Mouse (Mus musculus) embryonic facial prominence, embryonic 14.5 days (tissue): ENCODE measurements around the gene Mccc1. TPM values are rescaled to one million over a fixed set of nuclear protein-coding genes. Genes with fewer than 3 reads are reported as not detected.
A peak's percentile ranks its signal among the peaks of the same experiment; 100 is the strongest.

Experiments used
- ATAC-seq: fragments of 200-750 bp; cut with Nextera tagmentation; 2 replicates; pipeline ENCODE4 v1.8.0; 2017; ENCODE audit warnings: low read depth, moderate number of reproducible peaks, moderate TSS enrichment
- DNase-seq: peaks from one replicate; pipeline ENCODE4 v3.0.0-alpha.2; 2015; ENCODE audit warnings: low spot score
- H3K27ac ChIP-seq: fragments of 300-500 bp; sonication (generic); replicated peaks from 2 replicates; pipeline ENCODE4 v1.5.1; 2014; ENCODE audit warnings: low read depth, mild to moderate bottlenecking, low read length, moderate library complexity
- H3K27me3 ChIP-seq: fragments of 300-500 bp; sonication (generic); replicated peaks from 2 replicates; pipeline ENCODE4 v1.6.1; 2014; ENCODE audit warnings: low read length; ENCODE audit not compliant: control insufficient read depth, insufficient read depth
- H3K36me3 ChIP-seq: fragments of 300-500 bp; sonication (generic); 2 replicates; pipeline ENCODE4 v1.6.1; 2014; ENCODE audit warnings: low read length, mixed read lengths; ENCODE audit not compliant: control insufficient read depth, insufficient read depth
- H3K4me1 ChIP-seq: fragments of 300-500 bp; sonication (generic); 2 replicates; pipeline ENCODE4 v1.6.1; 2014; ENCODE audit warnings: antibody characterized with exemption, low read length; ENCODE audit not compliant: control insufficient read depth, insufficient read depth
- H3K4me2 ChIP-seq: fragments of 300-500 bp; sonication (generic); 2 replicates; pipeline ENCODE4 v1.6.1; 2014; ENCODE audit warnings: low read depth, mild to moderate bottlenecking, low read length, moderate library complexity, mixed read lengths
- H3K4me3 ChIP-seq: fragments of 300-500 bp; sonication (generic); 2 replicates; pipeline ENCODE4 v1.5.1; 2014; ENCODE audit warnings: low read depth, mild to moderate bottlenecking, low read length
- H3K9ac ChIP-seq: fragments of 300-500 bp; sonication (generic); 2 replicates; pipeline ENCODE4 v1.6.1; 2014; ENCODE audit warnings: low read depth, mild to moderate bottlenecking, low read length, moderate library complexity, mixed read lengths
- H3K9me3 ChIP-seq: fragments of 300-500 bp; sonication (generic); 2 replicates; pipeline ENCODE4 v1.6.1; 2016; ENCODE audit warnings: low read length; ENCODE audit not compliant: control insufficient read depth
- WGBS: fragments of 180-500 bp; shearing (Covaris S2); extraction: QIAGEN DNeasy Blood & Tissue Kit; methylation state at CpG from one replicate; pipeline ENCODE4 v1.1.7; 2014; 5-methylcytosine and 5-hydroxymethylcytosine counted together
- polyA plus RNA-seq: library from polyadenylated mRNA; unstranded; fragments of >200 nt; fragmentation: Nextera tagmentation; extraction: Ambion mirVana; gene quantifications from 2 replicates; pipeline ENCODE4 v1.2.1, GENCODE M21; 2014

Mccc1 gene
- polyA plus RNA-seq, 1 experiment from 2014 or later: 25.0 TPM

- Histone ChIP-seq H3K27ac (peak overlapping the region; percentile 94), H3K9ac (peak overlapping the region; percentile 98), H3K36me3 (no peaks in the 10 kb centered on the region), H3K9me3 (no peaks in the 10 kb centered on the region), H3K4me2 (peak overlapping the region; percentile 86), H3K27me3 (no peaks in the 10 kb centered on the region), H3K4me3 (peak overlapping the region; percentile 91), H3K4me1 (peaks cover 11% of the 10 kb centered on the region; the same call in 1 of the 2 replicates)
- ATAC-seq: peak; percentile 95
- peak; percentile 88 for DNase-seq
- 0% methylated on average over 17 of the region's 73 CpGs for WGBS
These were observed 67.6 kb downstream of the Mccc1 start for GRCm38 (mm10) chr3:35932735-35933404.

- H3K4me2 ChIP-seq: peak overlapping the region; percentile 86
- H3K4me1 ChIP-seq: peaks cover 11% of the 10 kb centered on the region; the same call in 1 of the 2 replicates
- no peaks in the 10 kb centered on the region for H3K36me3 ChIP-seq
- H3K27me3 ChIP-seq: no peaks in the 10 kb centered on the region
- ATAC-seq: peak; percentile 83
- no peaks in the 10 kb centered on the region for H3K9me3 ChIP-seq
- DNase-seq: peak; percentile 65
- peak overlapping the region; percentile 94 for H3K27ac ChIP-seq
- peak overlapping the region; percentile 98 for H3K9ac ChIP-seq
- H3K4me3 ChIP-seq: peak overlapping the region; percentile 91
- WGBS: under 1% methylated on average over 32 of the region's 65 CpGs
These were observed 68.4 kb downstream of the Mccc1 start for GRCm38 (mm10) chr3:35931896-35932727.

DNA sequence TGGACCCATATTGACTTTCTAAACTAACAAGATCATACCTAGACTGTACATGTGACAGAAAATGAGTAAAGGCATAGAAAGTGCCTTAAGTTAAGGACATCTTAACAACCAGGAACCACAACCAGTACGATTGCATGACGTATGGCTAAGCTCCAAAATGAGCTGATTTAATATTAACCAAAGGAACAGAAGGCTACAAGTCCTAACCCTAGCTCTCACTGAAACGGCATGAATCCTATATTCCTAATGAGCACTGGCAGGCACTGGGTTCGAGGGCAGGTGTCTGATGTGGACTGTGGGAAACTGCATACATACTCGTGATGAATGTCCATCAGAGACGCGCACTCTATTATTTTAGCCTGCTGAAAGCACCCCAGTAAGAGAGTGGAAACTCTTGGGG, 69.1 kb downstream of the Mccc1 start:
- ATAC-seq: no peak
- peak overlapping the region; percentile 94; the same call in 1 of the 2 replicates for H3K27ac ChIP-seq
- peak overlapping the region; percentile 91 for H3K4me3 ChIP-seq
- H3K4me1 ChIP-seq: peaks cover 11% of the 10 kb centered on the region; the same call in 1 of the 2 replicates
- DNase-seq: no peak
- H3K36me3 ChIP-seq: no peaks in the 10 kb centered on the region
- H3K9ac ChIP-seq: peak overlapping the region; percentile 98
- no peaks in the 10 kb centered on the region for H3K27me3 ChIP-seq
- H3K4me2 ChIP-seq: peak overlapping the region; percentile 86
- 27% methylated on average over 7 of the region's 7 CpGs for WGBS
- H3K9me3 ChIP-seq: no peaks in the 10 kb centered on the region

GRCm38 (mm10) chr3:35929831-35930230, 70.6 kb downstream of the Mccc1 start:
- Histone ChIP-seq H3K4me2 (peak overlapping the region; percentile 5; the same call in 1 of the 2 replicates), H3K9ac (no peak overlapping the region), H3K9me3 (no peaks in the 10 kb centered on the region), H3K36me3 (no peaks in the 10 kb centered on the region), H3K4me3 (no peak overlapping the region), H3K4me1 (peaks cover 11% of the 10 kb centered on the region; the same call in 1 of the 2 replicates), H3K27ac (no peak overlapping the region), H3K27me3 (no peaks in the 10 kb centered on the region)
- WGBS: 42% methylated on average over 8 of the region's 8 CpGs
- ATAC-seq (no peak), DNase-seq (peak; percentile 12)

GRCm38 (mm10) chr3:35929406-35929805, 71.1 kb downstream of the Mccc1 start:
- no peaks in the 10 kb centered on the region for H3K9me3 ChIP-seq
- peaks cover 11% of the 10 kb centered on the region; the same call in 1 of the 2 replicates for H3K4me1 ChIP-seq
- WGBS: 60% methylated on average over 3 of the region's 3 CpGs
- no peak overlapping the region for H3K27ac ChIP-seq
- no peaks in the 10 kb centered on the region for H3K27me3 ChIP-seq
- H3K4me2 ChIP-seq: no peak overlapping the region
- no peak overlapping the region for H3K4me3 ChIP-seq
- H3K36me3 ChIP-seq: no peaks in the 10 kb centered on the region
- no peak for ATAC-seq
- H3K9ac ChIP-seq: no peak overlapping the region
- DNase-seq: no peak

GRCm38 (mm10) chr3:35925852-35926251, 74.6 kb downstream of the Mccc1 start:
- Histone ChIP-seq H3K9me3 (no peaks in the 10 kb centered on the region), H3K27ac (no peak overlapping the region), H3K9ac (no peak overlapping the region), H3K4me3 (no peak overlapping the region), H3K4me1 (peaks cover 4% of the 10 kb centered on the region; the same call in 1 of the 2 replicates), H3K4me2 (no peak overlapping the region), H3K27me3 (no peaks in the 10 kb centered on the region), H3K36me3 (no peaks in the 10 kb centered on the region)
- ATAC-seq: no peak
- no peak for DNase-seq
- 75% methylated on average over 2 of the region's 2 CpGs for WGBS

DNA sequence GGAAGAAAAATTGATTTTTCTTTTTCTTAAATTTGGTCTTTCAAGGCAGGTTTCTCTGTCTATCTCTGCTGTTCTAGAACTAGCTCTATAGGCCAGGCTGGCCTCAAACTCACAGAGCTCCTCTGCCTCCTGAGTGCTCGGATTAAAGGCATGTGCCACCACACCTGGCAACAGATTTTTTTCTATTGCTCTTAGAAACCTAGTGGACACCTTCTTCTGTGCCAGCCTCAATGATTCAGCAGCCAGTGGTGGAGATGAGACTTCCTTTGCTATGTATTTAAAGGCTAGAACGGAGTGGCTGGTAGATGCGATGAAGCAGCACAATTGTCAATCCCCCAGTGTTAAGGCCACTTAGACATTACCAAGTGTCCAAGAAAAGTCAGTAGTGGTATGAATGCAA, 76.5 kb downstream of the Mccc1 start:
- H3K9ac ChIP-seq: no peak overlapping the region
- no peak for DNase-seq
- H3K4me2 ChIP-seq: no peak overlapping the region
- H3K9me3 ChIP-seq: no peaks in the 10 kb centered on the region
- no peak for ATAC-seq
- H3K27ac ChIP-seq: no peak overlapping the region
- H3K36me3 ChIP-seq: no peaks in the 10 kb centered on the region
- no peak overlapping the region for H3K4me3 ChIP-seq
- no peaks in the 10 kb centered on the region for H3K4me1 ChIP-seq
- WGBS: 86% methylated on average over 3 of the region's 3 CpGs
- H3K27me3 ChIP-seq: no peaks in the 10 kb centered on the region

- DNase-seq: no peak
- H3K27ac ChIP-seq: no peak overlapping the region
- no peak overlapping the region for H3K9ac ChIP-seq
- ATAC-seq: no peak
- 60% methylated on average over 7 of the region's 7 CpGs for WGBS
- no peaks in the 10 kb centered on the region for H3K4me1 ChIP-seq
- no peaks in the 10 kb centered on the region for H3K27me3 ChIP-seq
- no peaks in the 10 kb centered on the region for H3K36me3 ChIP-seq
- H3K9me3 ChIP-seq: no peaks in the 10 kb centered on the region
- H3K4me2 ChIP-seq: no peak overlapping the region
- no peak overlapping the region for H3K4me3 ChIP-seq
These were observed 77.0 kb downstream of the Mccc1 start for GRCm38 (mm10) chr3:35923495-35923894.
